Mouse (Mus musculus) bone marrow macrophage, adult 2 months (primary cell): ENCODE data around the gene Acadm.

Experiments
- CTCF ChIP-seq: IDR thresholded peaks from 2 replicates; pipeline ENCODE4 v1.5.1; 2012; ENCODE audit warnings: low read depth, mild to moderate bottlenecking, low read length, moderate library complexity
- POLR2A ChIP-seq: IDR thresholded peaks from 2 replicates; pipeline ENCODE4 v1.6.1; 2012; ENCODE audit warnings: mild to moderate bottlenecking, low read depth, low read length, borderline replicate concordance

- TF ChIP-seq POLR2A (no peak), CTCF (no peak)
Observed at GRCm38 (mm10) chr3:153895454-153895853, 49.0 kb downstream of the Acadm start.
